Mouse (Mus musculus) lung, postnatal 10 days (tissue): ENCODE results near the gene Natd1.
"Not testable (repeated sequence)": the region's sequence is repeated elsewhere in the genome, so short reads cannot be mapped to it uniquely, and the experiment has no call there.

ENCODE experiments used
- DNase-seq: peaks from one replicate; pipeline ENCODE4 v3.0.0; 2021

Gene Natd1

DNA sequence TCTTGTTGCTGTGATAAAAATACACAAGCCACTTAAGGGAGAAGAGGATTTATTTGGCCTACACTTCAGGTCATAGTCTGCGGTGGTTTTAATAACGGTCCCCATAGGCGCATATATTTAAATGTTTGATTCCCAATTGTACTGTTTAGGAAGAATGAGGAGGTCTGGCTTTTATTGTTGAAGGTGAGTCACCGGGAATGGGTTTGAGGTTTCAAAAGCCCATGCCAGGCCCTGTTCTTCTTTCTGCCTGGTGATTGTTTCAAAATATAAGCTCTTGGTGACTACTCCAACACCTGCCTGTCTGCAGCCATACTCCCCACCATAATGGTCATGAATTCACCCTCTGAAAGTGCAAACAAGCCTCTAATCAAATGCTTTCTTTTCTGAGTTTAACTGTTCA is 34.0 kb downstream of the Natd1 start:
- DNase-seq: no peak

DNA sequence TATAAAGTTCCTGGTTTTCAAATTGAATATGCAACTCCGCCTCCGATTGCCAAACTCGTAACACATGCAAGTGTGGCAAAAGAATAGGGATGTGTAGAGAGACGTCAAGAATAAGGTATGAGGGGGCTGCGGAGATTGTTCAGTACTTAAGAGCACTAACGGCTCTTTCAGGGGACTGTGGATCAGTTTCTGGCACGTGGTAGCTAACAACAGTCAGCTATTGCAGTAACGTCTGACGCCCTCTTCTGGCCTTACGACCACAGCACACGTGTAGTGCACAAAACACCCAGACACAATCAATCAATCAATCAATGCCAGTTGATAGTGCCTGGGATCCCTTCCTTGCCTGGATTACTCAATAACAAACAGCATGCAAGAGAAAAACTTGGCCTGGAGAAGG is 35.1 kb downstream of the Natd1 start:
- peak; percentile 78 for DNase-seq

DNA sequence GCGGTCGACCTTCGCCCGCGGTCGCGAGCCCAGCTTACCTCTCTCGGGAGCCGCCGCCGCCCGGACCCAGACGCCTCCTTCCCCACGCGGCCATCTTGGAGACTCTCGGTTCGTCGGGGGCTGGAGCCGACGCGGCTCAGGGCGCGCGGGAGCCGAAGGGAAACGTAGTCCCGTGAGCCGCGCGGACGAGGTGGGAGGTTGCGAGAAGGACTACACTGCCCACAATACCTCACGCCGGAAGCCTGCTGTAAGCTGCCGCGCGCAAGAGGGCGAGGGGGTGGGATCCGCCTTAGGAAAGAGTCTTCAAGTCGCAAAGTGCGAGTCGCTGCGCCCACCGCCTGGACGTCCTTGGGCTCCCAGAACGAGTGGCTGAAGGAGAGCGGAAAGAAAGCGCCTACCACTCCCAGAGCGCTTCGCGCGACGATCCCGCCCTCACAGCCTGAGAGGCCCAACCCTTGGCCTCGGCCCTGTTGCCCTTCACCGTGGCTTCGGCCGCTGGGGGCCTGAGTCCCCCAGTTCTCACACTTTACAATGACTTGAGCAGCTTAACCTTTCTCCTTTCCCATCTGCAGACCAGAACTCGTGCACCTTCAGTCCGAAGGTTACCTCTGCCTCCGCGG is 35.8 kb downstream of the Natd1 start, which contains the start of gene Tmem11:
Tmem11 (minus strand) TSS at position 598 of the 620 bp plus-strand sequence.
- peak; percentile 98 for DNase-seq

DNA sequence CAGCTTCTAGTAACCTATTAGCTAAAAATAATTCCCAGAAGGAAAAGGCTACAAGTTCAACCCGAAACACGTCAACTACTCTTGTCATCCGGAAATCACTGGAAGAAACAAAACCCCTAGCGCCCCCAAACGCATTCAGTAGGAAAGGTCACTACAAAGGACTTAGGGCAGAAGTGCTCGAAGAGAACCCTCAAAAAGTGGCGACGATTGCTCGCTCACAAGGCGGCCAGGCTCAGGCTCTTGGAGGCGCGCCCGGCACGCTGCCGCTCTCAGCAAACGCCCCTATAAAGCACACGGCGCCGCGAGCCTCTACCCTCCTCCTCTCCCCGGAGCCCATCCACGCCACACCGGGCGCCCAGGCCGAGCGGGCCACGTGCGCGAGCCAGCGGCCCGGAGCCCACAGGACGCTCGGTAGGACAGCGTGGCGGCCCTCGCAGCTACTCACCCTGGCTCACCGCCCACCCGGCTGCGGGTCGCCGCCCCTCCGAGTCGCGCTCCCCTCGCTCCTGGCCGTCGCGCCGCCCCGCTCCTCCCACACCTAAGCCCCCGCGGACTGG is 36.4 kb downstream of the Natd1 start:
- DNase-seq: peak; percentile 78

DNA sequence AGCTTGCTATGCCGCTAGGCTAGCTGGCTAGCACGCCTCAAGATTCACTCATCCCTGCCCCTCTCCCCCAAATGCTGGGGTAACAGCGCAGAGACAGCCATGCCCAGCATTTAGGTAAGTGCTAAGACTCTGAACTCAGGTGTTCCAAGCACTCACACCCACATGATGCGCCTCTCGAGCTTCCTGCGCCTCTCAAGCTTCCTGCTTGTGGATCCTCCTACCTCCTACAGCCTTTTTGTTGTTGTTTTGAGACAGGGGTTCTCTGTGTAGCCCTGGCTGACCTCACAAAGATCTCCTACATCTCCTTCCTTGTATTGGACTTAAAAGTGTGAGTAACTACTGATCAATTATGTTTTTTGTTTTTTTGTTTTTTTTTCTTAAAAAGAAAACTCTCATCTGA is 41.4 kb downstream of the Natd1 start:
- no peak for DNase-seq

DNA sequence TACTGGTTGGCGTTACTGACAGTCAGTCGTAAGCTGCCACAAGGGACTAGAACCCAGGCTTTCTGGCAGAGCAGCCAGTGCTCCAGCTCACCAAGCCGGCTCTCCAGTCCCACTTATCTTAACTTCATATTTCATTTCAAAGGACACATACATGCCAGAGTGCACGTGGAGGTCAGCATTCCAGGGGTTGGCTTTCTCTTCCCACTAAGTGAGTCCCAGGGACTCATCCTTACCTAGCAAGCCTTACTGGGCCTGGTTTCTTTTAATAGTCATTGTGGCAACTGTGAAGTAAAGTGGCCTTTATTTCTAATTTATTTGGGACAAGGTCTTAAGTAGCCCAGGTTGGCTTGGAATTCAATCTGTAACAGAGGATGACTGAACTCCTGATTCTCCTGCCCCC is 43.1 kb downstream of the Natd1 start:
- no peak for DNase-seq

DNA sequence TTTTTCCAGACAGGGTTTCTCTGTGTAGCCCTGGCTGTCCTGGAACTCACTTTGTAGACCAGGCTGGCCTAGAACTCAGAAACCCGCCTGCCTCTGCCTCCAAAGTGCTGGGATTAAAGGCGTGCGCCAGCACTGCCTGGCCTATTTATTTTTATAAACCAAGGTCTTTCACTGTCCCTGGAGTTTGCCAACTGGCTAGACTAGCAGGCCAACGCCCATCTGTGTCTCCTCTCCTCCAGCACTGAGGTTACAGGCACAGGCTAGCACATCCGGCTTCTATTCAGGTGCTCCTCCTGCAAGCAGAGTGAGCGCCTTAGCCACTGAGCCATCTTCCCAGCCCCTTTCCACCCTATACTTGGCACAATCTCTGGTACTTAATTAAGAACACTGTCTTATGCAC is 45.1 kb downstream of the Natd1 start:
- DNase-seq: not testable (repeated sequence)

DNA sequence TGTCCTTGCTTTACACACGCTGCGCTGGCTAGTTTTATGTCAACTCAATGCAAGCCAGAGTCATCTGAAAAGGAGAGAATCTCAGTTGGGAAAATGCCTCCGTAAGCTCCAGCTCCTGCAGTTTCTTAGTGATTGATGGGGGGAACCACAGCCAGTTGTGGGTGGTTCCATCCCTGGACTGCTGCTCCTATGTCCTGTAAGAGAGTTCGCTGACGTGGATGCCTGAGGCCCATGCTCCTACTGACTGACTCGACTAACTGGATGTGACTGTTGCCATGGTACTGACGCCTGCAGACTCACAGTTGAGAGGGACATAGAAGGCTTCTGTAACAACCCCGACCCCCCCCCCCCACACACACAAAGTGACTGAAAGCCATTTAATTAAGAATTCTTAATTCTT is 46.6 kb downstream of the Natd1 start:
- DNase-seq: no peak

DNA sequence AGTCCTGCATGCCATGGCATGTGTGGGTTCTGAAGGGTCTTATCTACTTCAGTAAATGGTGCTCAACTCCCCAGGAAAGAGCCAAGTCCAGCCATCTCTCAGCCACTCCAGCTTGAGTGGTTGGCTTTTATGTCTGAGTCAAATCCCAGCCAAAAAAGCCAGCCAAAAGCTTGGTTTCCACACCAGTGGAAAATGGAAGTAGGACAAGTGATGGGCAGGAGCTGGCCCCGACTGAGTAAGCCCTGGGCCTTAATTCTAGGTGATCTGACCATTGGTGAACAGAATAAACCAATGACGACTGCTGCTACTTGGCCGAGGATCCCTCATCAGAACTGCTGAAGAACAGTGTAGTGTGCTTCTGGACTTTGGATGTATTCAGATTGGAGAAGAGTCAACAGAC is 47.1 kb downstream of the Natd1 start:
- DNase-seq: peak; percentile 35

DNA sequence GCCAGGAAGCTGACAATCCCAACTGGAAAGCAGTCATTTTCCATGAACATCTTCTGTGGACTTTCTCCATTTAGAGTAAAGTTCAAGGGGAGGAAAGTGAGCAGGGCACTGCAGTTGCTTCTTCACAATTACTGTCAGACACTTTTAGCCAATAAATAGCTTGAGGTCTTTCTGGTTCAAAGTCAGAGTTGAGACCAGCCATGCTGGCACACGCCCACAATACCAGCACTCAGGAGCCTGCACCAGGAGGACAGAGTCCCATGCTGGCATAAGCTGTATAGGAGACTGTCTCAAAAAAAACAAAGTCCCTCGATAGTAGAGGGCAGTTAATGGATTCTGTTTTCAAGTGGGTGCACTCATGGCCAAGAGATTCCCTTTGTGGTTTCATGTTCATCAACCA is 48.5 kb downstream of the Natd1 start:
- no peak for DNase-seq

DNA sequence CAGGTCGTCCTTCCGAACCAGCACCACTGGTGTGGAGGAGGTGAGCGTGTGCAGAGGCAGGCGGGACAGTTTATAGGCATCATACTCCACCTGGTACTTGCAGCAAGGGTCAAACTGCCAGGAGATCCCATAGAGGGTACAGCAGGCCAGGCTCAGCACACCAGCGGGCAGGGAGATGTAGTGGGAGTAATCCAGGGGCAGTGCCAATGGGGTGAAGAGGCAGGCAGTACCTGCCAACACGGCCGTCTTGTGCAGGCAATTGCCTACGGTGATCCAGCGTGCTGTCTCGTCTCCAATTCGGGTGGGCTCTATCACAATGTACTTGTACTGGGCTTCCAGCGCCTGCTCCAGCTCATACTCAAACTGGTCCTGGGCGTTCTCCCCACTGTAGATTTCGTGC is 49.6 kb downstream of the Natd1 start:
- DNase-seq: no peak

DNA sequence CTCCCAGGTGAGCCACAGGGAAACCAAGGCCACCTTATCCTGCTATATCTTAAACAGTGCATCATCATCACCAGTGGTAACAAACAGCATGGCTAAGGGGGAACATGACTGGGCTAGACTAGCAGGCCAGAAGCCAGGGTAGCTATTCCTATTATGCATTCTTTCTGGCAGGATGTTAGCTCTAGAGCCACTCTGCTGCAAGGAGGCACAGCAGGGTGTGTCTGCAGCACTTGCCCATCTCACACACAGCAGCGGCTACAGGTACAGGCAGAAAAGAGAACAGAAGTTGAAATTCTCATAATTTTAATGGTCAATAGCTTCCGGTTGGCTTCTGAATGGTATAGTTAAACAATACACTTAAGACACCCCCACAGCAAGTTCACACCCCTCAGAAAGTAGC is 50.4 kb downstream of the Natd1 start:
- no peak for DNase-seq

DNA sequence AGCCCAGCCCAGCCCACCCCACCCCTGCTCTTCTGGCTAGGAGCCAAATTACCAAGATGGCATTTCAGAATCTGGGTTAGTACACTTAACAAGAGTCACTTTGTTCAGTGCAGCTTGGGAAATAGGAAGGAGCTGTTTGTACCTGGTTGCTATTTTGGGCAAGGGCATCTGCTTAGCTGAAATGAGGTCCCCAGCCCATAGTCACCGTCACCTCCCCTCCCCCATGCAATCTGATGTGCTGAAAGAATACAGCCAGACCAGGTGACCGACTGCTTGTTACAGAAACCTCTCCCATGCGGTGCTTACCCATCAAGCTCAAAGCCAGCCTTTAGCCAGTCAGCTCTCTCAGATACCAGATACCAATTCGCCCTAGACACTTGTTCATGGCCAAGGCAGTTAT is 51.4 kb downstream of the Natd1 start:
- peak; percentile 6 for DNase-seq

DNA sequence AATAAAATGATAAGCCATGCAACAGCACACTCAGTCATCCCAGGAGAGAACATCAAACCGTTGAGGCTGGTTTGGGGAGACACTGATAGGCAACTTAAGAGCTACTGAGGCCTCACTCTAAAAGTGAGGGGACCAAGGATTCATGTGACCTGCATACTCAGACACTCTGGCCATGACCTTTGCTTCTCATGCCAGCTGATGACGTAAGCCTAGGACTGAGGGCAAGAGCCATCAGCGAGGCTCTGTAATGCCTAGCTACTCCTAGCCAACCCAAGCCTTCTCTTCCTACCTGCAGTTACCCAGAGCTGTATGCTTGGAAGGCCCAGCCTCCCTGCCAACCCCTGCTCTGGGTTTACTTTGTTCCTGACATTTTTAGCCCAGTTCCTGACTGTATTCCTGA is 52.6 kb downstream of the Natd1 start:
- DNase-seq: no peak

DNA sequence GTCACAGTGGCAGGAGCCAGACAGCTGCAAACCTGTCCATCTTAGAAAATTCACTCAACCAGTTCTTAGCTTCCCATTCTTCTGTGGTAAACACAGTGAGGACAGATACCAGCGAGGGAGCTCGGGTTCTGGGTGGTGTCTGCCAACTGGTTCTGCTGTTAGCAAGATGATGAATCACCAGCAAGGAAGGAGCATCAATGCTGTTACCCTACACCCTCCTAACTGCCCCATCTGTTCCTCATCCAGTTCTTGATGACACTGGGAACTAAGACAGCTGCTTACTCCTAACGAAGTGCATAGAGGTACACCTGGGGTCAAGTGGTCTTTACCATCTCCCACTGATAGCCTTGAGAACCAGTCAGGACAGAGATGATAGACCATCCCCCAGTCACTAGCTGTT is 58.0 kb downstream of the Natd1 start:
- no peak for DNase-seq
